Mouse (Mus musculus) stomach, postnatal 0 days (tissue): ENCODE results near the gene Vps50. TPM values are rescaled to one million over a fixed set of nuclear protein-coding genes. Genes with fewer than 3 reads are reported as not detected.

ENCODE experiments used
- ATAC-seq: fragments of 200-750 bp; cut with Nextera tagmentation; 2 replicates; pipeline ENCODE4 v1.8.0; 2017; ENCODE audit not compliant: low FRiP score, low TSS enrichment
- DNase-seq: peaks from one replicate; pipeline ENCODE4 v3.0.0-alpha.2; 2016; ENCODE audit warnings: low spot score
- H3K27ac ChIP-seq: fragments of 300-500 bp; sonication (generic); replicated peaks from 2 replicates; pipeline ENCODE4 v1.5.1; 2014; ENCODE audit warnings: mild to moderate bottlenecking, control low read depth
- H3K27me3 ChIP-seq: fragments of 300-500 bp; sonication (generic); 2 replicates; pipeline ENCODE4 v1.6.1; 2014; ENCODE audit warnings: low read length; ENCODE audit not compliant: control insufficient read depth, insufficient read depth
- H3K36me3 ChIP-seq: fragments of 300-500 bp; sonication (generic); 2 replicates; pipeline ENCODE4 v1.6.1; 2014; ENCODE audit warnings: low read length, mixed read lengths; ENCODE audit not compliant: control insufficient read depth, insufficient read depth
- H3K4me1 ChIP-seq: fragments of 300-500 bp; sonication (generic); replicated peaks from 2 replicates; pipeline ENCODE4 v1.6.1; 2014; ENCODE audit warnings: antibody characterized with exemption; ENCODE audit not compliant: control insufficient read depth, insufficient read depth
- H3K4me2 ChIP-seq: fragments of 300-500 bp; sonication (generic); replicated peaks from 2 replicates; pipeline ENCODE4 v1.6.1; 2014; ENCODE audit warnings: low read depth, mild to moderate bottlenecking, control low read depth, moderate library complexity
- H3K4me3 ChIP-seq: fragments of 300-500 bp; sonication (generic); 2 replicates; pipeline ENCODE4 v1.5.1; 2014; ENCODE audit warnings: low read depth, low read length, control low read depth
- H3K9ac ChIP-seq: fragments of 300-500 bp; sonication (generic); 2 replicates; pipeline ENCODE4 v1.6.1; 2014; ENCODE audit warnings: mild to moderate bottlenecking, low read length, control low read depth, mixed read lengths
- H3K9me3 ChIP-seq: fragments of 300-500 bp; sonication (generic); 2 replicates; pipeline ENCODE4 v1.6.1; 2016; ENCODE audit warnings: low read length; ENCODE audit not compliant: control insufficient read depth
- CTCF ChIP-seq: IDR thresholded peaks from 2 replicates; pipeline ENCODE4 v1.5.1; 2016; ENCODE audit warnings: antibody characterized with exemption, low read depth, mild to moderate bottlenecking, moderate library complexity
- EP300 ChIP-seq: optimal IDR thresholded peaks from 2 replicates; pipeline ENCODE3; 2016; ENCODE audit warnings: antibody characterized with exemption
- WGBS: fragments of 180-500 bp; shearing (Covaris S2); extraction: QIAGEN DNeasy Blood & Tissue Kit; methylation state at CpG from one replicate; pipeline ENCODE4 v1.1.7; 2014; 5-methylcytosine and 5-hydroxymethylcytosine counted together
- polyA plus RNA-seq: library from polyadenylated mRNA; unstranded; fragments of >200 nt; fragmentation: Nextera tagmentation; extraction: Ambion mirVana; gene quantifications from 2 replicates; pipeline ENCODE4 v1.2.1, GENCODE M21; 2015

Vps50 gene
- polyA plus RNA-seq, 1 experiment from 2014 or later, result 14.4 TPM

DNA sequence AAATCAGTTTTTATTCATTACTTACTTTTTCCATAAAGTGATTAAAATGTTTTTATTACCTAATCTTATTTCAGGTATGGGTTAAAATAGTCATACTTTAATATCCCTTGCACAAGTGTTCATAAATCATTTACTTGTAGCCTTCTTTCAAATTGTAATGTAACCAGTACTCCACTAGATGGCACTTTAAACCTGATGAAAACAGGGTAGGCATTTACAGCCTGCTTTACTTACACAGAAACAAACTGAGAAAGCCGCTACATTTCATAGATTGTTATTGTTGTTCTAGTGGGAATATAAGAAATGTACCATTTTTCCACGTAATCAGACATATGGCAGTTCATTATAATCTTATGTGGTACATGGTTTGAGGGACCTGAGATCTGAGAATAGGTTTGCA is 11.6 kb downstream of the Vps50 start:
- DNase-seq, result no peak
- no peak overlapping the region for H3K27ac ChIP-seq
- H3K9ac ChIP-seq, result no peak overlapping the region
- H3K4me3 ChIP-seq, result no peak overlapping the region
- WGBS, result 9% methylated on average over 2 of the region's 2 CpGs
- TF ChIP-seq EP300 (no peak), CTCF (peak; percentile 86)
- no peaks in the 10 kb centered on the region for H3K4me1 ChIP-seq
- H3K4me2 ChIP-seq, result no peak overlapping the region
- H3K27me3 ChIP-seq, result no peaks in the 10 kb centered on the region
- H3K36me3 ChIP-seq, result no peaks in the 10 kb centered on the region
- peak; percentile 54; the same call in 1 of the 2 replicates for ATAC-seq
- H3K9me3 ChIP-seq, result no peaks in the 10 kb centered on the region

DNA sequence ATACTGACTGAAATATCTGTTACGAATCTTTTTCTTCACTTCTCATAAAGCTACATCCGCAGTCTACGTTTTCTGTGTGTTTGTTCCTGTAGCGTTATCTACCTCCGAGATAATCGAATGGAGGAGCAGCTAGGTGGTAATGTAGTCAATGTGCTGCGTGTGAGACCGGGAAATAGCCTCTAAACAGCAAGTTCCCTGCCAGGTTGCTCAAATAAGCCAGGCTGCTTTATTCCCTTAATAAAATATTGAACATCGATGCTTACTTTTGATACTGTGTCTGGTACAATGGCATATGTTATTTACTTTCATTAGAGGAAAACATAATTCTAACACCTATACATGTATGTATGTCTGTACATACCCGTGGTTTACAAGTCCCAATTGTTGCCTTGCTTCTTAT is 12.9 kb downstream of the Vps50 start:
- ATAC-seq, result no peak
- DNase-seq, result no peak

DNA sequence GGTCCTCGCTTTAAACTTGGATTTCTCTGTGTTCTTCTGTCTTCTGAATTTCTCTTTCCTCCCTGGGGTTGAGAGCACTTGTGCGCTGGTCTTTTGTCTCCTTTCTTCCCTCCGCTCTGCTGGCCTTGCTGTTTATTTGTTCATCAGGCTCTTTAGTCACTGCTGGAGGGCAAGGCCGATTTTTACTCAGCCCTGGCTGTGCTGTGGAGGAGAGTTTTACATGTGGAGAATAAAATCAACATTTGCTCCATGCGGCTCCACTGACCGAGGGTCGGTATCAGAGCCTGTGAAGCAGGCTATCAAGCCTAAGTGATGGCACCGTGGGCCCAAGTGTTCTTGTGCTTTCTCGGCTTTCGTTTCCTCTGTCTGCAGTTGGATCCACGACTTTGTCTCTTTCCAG is 13.4 kb downstream of the Vps50 start:
- no peak for TF ChIP-seq EP300
- TF ChIP-seq CTCF, result no peak
- 47% methylated on average over 11 of the region's 11 CpGs for WGBS
- Histone ChIP-seq H3K4me2 (0 out of 2 replicates have a peak overlapping the region, but pooled peaks have one; percentile 14), H3K27ac (no peak overlapping the region), H3K36me3 (no peaks in the 10 kb centered on the region), H3K9ac (no peak overlapping the region; the same call in 1 of the 2 replicates), H3K4me3 (no peak overlapping the region), H3K4me1 (no peaks in the 10 kb centered on the region), H3K27me3 (no peaks in the 10 kb centered on the region), H3K9me3 (no peaks in the 10 kb centered on the region)
- no peak for DNase-seq
- no peak for ATAC-seq

More for the DNA sequence above, 12.9 kb downstream of the Vps50 start:
- Histone ChIP-seq H3K9me3 (no peaks in the 10 kb centered on the region), H3K4me2 (no peak overlapping the region), H3K27me3 (no peaks in the 10 kb centered on the region), H3K4me1 (no peaks in the 10 kb centered on the region), H3K4me3 (no peak overlapping the region), H3K27ac (no peak overlapping the region), H3K9ac (no peak overlapping the region), H3K36me3 (no peaks in the 10 kb centered on the region)
- TF ChIP-seq EP300 (no peak), CTCF (no peak)
- WGBS, result 70% methylated on average over 10 of the region's 10 CpGs

DNA sequence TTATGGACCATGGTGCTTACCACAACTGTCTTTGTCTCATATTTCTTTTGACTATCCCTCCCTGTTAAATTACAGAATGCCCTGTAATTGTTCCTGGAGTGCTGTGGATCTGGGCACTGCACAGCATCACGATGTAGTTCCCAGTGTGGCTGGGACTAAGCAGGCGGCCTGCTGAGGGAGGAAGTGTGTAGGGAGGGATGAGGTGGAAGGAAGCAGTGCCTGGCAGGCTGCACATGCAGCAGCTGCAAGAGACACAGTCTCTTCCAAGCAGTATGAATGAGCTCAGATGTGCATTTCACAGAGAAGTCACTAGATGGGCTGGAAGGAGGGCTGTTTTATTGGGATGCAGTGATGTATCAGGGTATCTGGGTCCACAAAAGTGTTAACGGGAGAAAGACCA is 14.4 kb downstream of the Vps50 start:
- H3K27ac ChIP-seq, result no peak overlapping the region
- no peak overlapping the region for H3K9ac ChIP-seq
- no peaks in the 10 kb centered on the region for H3K27me3 ChIP-seq
- no peaks in the 10 kb centered on the region for H3K4me1 ChIP-seq
- no peak for TF ChIP-seq CTCF
- no peak for TF ChIP-seq EP300
- H3K4me3 ChIP-seq, result no peak overlapping the region
- H3K9me3 ChIP-seq, result no peaks in the 10 kb centered on the region
- ATAC-seq, result no peak
- 74% methylated on average over 3 of the region's 3 CpGs for WGBS
- no peaks in the 10 kb centered on the region for H3K36me3 ChIP-seq
- H3K4me2 ChIP-seq, result no peak overlapping the region
- DNase-seq, result no peak

DNA sequence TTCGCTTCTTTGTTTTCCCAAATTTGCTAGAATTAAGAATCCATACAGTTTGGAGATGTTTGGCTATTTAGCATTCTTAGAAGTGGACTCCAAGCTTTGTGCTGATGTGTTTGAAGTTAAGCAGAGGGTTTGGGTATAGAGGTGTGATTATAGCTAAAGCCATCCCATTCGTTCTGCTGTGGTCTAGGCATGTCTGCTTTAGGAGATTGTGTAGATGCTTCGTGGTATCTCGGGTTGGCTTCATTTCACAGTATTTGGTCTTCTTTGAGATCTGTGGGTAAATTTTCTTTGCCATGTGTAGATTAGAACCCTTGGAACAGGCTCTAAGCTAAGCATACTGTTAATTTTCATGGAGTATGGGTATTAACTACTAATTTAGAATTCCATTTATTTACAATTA is 30.0 kb downstream of the Vps50 start:
- H3K27ac ChIP-seq, result no peak overlapping the region
- H3K9ac ChIP-seq, result no peak overlapping the region
- no peaks in the 10 kb centered on the region for H3K9me3 ChIP-seq
- no peaks in the 10 kb centered on the region for H3K27me3 ChIP-seq
- DNase-seq (no peak), ATAC-seq (no peak)
- TF ChIP-seq CTCF (no peak), EP300 (no peak)
- no peak overlapping the region for H3K4me3 ChIP-seq
- WGBS, result 93% methylated on average over 4 of the region's 4 CpGs
- H3K4me1 ChIP-seq, result no peaks in the 10 kb centered on the region
- no peaks in the 10 kb centered on the region for H3K36me3 ChIP-seq
- no peak overlapping the region for H3K4me2 ChIP-seq

DNA sequence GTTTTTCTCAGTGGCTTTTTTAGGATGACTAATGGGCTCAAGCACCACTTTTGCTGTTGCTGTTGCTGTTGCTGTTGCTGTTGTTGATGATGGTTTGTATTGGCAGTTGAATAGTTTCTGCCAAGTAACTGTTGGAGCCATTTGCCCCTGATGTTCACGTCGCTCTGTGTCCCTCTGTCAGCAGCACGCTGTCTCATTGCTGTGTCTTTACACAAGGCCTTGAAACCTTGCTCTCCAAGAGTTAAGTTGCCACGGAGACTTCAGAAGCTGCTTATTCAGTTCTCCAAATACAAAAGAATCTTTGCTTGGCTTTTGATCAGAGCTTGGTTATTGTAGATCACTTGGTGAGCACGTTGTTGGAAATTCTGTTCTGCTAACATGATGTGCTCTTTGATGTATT is 33.3 kb downstream of the Vps50 start:
- H3K4me2 ChIP-seq, result no peak overlapping the region
- H3K27me3 ChIP-seq, result no peaks in the 10 kb centered on the region
- no peak overlapping the region for H3K27ac ChIP-seq
- H3K9ac ChIP-seq, result no peak overlapping the region
- H3K9me3 ChIP-seq, result no peaks in the 10 kb centered on the region
- WGBS, result 66% methylated on average over 5 of the region's 5 CpGs
- H3K36me3 ChIP-seq, result no peaks in the 10 kb centered on the region
- ATAC-seq, result no peak
- H3K4me3 ChIP-seq, result no peak overlapping the region
- TF ChIP-seq CTCF, result no peak
- no peak for TF ChIP-seq EP300
- DNase-seq, result no peak
- H3K4me1 ChIP-seq, result no peaks in the 10 kb centered on the region
